Mouse (Mus musculus) limb, embryonic 11.5 days (tissue): Measurements from ENCODE around the gene Fuom. TPM values are rescaled to one million over a fixed set of nuclear protein-coding genes. Genes with fewer than 3 reads are reported as not detected.

ENCODE experiments used
- ATAC-seq: fragments of 200-750 bp; cut with Nextera tagmentation; 2 replicates; pipeline ENCODE4 v1.8.0; 2017; ENCODE audit warnings: low read depth; ENCODE audit not compliant: insufficient number of reproducible peaks, low FRiP score, low TSS enrichment
- DNase-seq: peaks from one replicate; pipeline ENCODE4 v3.0.0-alpha.2; 2015; ENCODE audit warnings: low spot score
- H3K27ac ChIP-seq: fragments of 300-500 bp; sonication (generic); replicated peaks from 2 replicates; pipeline ENCODE4 v1.5.1; 2014; ENCODE audit warnings: low read depth, mild to moderate bottlenecking, low read length
- H3K27me3 ChIP-seq: fragments of 300-500 bp; sonication (generic); 2 replicates; pipeline ENCODE4 v1.6.1; 2014; ENCODE audit warnings: mild to moderate bottlenecking, low read length, mixed read lengths; ENCODE audit not compliant: control insufficient read depth, insufficient read depth
- H3K36me3 ChIP-seq: fragments of 300-500 bp; sonication (generic); 2 replicates; pipeline ENCODE4 v1.6.1; 2014; ENCODE audit warnings: mild to moderate bottlenecking, low read length, moderate library complexity, mixed read lengths; ENCODE audit not compliant: control insufficient read depth, insufficient read depth
- H3K4me1 ChIP-seq: fragments of 300-500 bp; sonication (generic); 2 replicates; pipeline ENCODE4 v1.6.1; 2014; ENCODE audit warnings: low read length, mixed read lengths; ENCODE audit not compliant: control insufficient read depth, insufficient read depth
- H3K4me2 ChIP-seq: fragments of 300-500 bp; sonication (generic); 2 replicates; pipeline ENCODE4 v1.6.1; 2014; ENCODE audit warnings: low read depth, mild to moderate bottlenecking, moderate library complexity; ENCODE audit not compliant: severe bottlenecking
- H3K4me3 ChIP-seq: fragments of 300-500 bp; sonication (generic); 2 replicates; pipeline ENCODE4 v1.5.1; 2014; ENCODE audit warnings: low read depth, low read length
- H3K9ac ChIP-seq: fragments of 300-500 bp; sonication (generic); 2 replicates; pipeline ENCODE4 v1.6.1; 2014; ENCODE audit warnings: mild to moderate bottlenecking, low read length
- H3K9me3 ChIP-seq: fragments of 300-500 bp; sonication (generic); 2 replicates; pipeline ENCODE4 v1.6.1; 2016; ENCODE audit warnings: low read length; ENCODE audit not compliant: control insufficient read depth
- WGBS: fragments of 180-500 bp; shearing (Covaris S2); extraction: QIAGEN DNeasy Blood & Tissue Kit; methylation state at CpG from one replicate; pipeline ENCODE4 v1.1.7; 2014; 5-methylcytosine and 5-hydroxymethylcytosine counted together
- polyA plus RNA-seq: library from polyadenylated mRNA; unstranded; fragments of >200 nt; fragmentation: Nextera tagmentation; extraction: Ambion mirVana; gene quantifications from 2 replicates; pipeline ENCODE4 v1.2.1, GENCODE M21; 2014

Fuom gene
- polyA plus RNA-seq, 1 experiment from 2014 or later: 16.6 TPM

GRCm38 (mm10) chr7:140094954-140095353 is 7.3 kb downstream of the Fuom start:
- Histone ChIP-seq H3K36me3 (no peaks in the 10 kb centered on the region), H3K27ac (no peak overlapping the region), H3K9ac (no peak overlapping the region), H3K9me3 (no peaks in the 10 kb centered on the region; the same call in 1 of the 2 replicates), H3K4me3 (no peak overlapping the region), H3K4me2 (no peak overlapping the region), H3K4me1 (no peaks in the 10 kb centered on the region), H3K27me3 (no peaks in the 10 kb centered on the region)
- ATAC-seq (no peak), DNase-seq (no peak)
- WGBS: 51% methylated on average over 5 of the region's 5 CpGs

GRCm38 (mm10) chr7:140092924-140093528 is 9.2 kb downstream of the Fuom start, which contains the start of gene Prap1:
TSS of gene Prap1 (plus strand) at chr7:140093395.
- Histone ChIP-seq H3K4me2 (no peak within 1 kb of the TSS), H3K4me3 (no peak within 1 kb of the TSS), H3K9me3 (no peaks in the 10 kb centered on the region; the same call in 1 of the 2 replicates), H3K27me3 (no peaks in the 10 kb centered on the region), H3K27ac (no peak within 1 kb of the TSS), H3K4me1 (no peaks in the 10 kb centered on the region), H3K9ac (no peak within 1 kb of the TSS), H3K36me3 (no peaks in the 10 kb centered on the region)
- DNase-seq (no peak), ATAC-seq (no peak)
- WGBS: 68% methylated on average over 5 of the region's 5 CpGs

GRCm38 (mm10) chr7:140090601-140091000 is 11.6 kb downstream of the Fuom start:
- Histone ChIP-seq H3K27me3 (no peaks in the 10 kb centered on the region), H3K27ac (no peak overlapping the region), H3K9ac (no peak overlapping the region), H3K4me2 (no peak overlapping the region), H3K36me3 (no peaks in the 10 kb centered on the region), H3K4me1 (no peaks in the 10 kb centered on the region), H3K9me3 (no peaks in the 10 kb centered on the region), H3K4me3 (no peak overlapping the region)
- 79% methylated on average over 10 of the region's 10 CpGs for WGBS
- DNase-seq (no peak), ATAC-seq (no peak)

- Histone ChIP-seq H3K4me2 (peak within 1 kb of the TSS; percentile 12; the same call in 1 of the 2 replicates), H3K9ac (no peak within 1 kb of the TSS), H3K27ac (no peak within 1 kb of the TSS), H3K4me1 (peaks cover 9% of the 10 kb centered on the region; the same call in 1 of the 2 replicates), H3K36me3 (no peaks in the 10 kb centered on the region), H3K27me3 (peaks cover 31% of the 10 kb centered on the region), H3K4me3 (no peak within 1 kb of the TSS), H3K9me3 (no peaks in the 10 kb centered on the region)
- ATAC-seq: peak; percentile 71; the same call in 1 of the 2 replicates
- DNase-seq: peak; percentile 79
- 6% methylated on average over 18 of the region's 18 CpGs for WGBS
These were observed 20.0 kb downstream of the Fuom start, which contains the start of gene Caly for GRCm38 (mm10) chr7:140082242-140082678. TSS of gene Caly (minus strand) at chr7:140082548.

DNA sequence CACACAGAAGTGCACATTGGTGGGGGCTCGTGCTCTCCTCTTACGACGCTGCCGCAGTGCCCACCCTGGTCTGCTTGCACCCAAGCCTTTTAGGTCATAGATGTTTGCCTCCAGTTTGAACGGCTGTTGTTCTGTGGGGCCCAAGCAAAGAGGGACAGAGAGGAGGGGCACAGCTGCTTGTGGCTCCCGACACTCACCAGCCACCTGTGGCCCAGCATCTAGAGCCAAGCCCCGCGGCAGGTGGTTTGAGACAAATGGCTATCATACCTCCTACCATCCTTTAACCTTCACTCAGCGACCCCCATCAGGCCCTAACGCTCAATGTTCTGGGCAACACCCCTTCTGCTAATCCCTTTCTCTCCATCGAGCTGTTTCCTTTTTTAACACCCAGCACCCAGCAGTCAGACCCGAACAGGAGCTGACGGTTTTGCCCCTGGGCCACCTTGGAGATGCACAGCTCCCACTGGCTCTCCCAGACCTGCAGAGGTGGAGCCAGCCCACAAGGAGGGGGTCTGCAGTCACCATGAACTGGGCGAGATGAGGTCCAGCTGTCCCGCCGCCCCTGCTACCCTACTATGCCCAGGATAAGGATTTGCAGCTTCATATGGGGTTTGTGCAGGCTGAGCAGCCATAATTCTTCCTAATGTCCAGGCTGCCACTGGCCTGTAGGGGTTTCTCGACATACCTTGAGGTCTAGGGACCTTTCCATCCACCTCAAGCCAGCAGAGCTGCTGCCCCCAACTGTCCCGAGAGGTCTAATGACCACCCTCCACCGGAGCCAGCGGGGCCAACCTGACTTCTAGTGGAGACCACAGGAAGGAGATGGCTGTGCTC is 20.6 kb downstream of the Fuom start:
- ATAC-seq: no peak
- H3K36me3 ChIP-seq: no peaks in the 10 kb centered on the region

GRCm38 (mm10) chr7:140080503-140081156 is 21.6 kb downstream of the Fuom start:
- DNase-seq (peak; percentile 88), ATAC-seq (peak; percentile 67)
- H3K9ac ChIP-seq: no peak overlapping the region
- peak overlapping the region; percentile 43 for H3K4me2 ChIP-seq
- H3K4me3 ChIP-seq: peak overlapping the region; percentile 15
- no peaks in the 10 kb centered on the region for H3K36me3 ChIP-seq
- no peaks in the 10 kb centered on the region for H3K9me3 ChIP-seq
- H3K27ac ChIP-seq: no peak overlapping the region
- H3K4me1 ChIP-seq: peaks cover 9% of the 10 kb centered on the region; the same call in 1 of the 2 replicates
- peaks cover 31% of the 10 kb centered on the region for H3K27me3 ChIP-seq
- 6% methylated on average over 24 of the region's 24 CpGs for WGBS

More for the DNA sequence above, 20.6 kb downstream of the Fuom start:
- Histone ChIP-seq H3K9me3 (no peaks in the 10 kb centered on the region), H3K9ac (no peak overlapping the region), H3K4me3 (no peak overlapping the region), H3K4me1 (peaks cover 9% of the 10 kb centered on the region; the same call in 1 of the 2 replicates), H3K27ac (no peak overlapping the region), H3K27me3 (peaks cover 31% of the 10 kb centered on the region), H3K4me2 (no peak overlapping the region; the same call in 1 of the 2 replicates)
- 24% methylated on average over 20 of the region's 20 CpGs for WGBS
- DNase-seq: no peak

DNA sequence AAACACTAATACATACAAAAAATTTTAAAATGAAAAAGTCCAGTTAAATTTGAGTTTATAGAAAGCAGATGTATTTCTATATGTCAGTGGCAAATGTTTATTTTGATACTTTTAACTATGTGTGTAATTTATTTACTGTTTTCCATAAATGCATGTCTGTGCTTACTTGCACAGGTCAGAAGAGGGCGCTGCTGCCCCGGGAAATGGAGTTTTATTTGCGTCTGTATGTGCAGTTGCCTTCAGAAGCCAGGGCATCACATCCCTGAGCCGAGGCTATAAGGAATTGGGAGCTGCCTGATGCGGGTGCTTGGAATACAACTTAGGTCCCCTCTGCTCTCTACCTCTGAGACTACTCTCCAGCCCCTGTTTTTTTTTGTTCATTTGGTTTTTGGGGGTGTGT is 23.5 kb downstream of the Fuom start:
- Histone ChIP-seq H3K27me3 (peaks cover 31% of the 10 kb centered on the region), H3K9ac (no peak overlapping the region), H3K4me2 (no peak overlapping the region), H3K36me3 (no peaks in the 10 kb centered on the region), H3K27ac (no peak overlapping the region), H3K9me3 (no peaks in the 10 kb centered on the region), H3K4me3 (no peak overlapping the region), H3K4me1 (peaks cover 9% of the 10 kb centered on the region; the same call in 1 of the 2 replicates)
- ATAC-seq: no peak
- WGBS: 7% methylated on average over 5 of the region's 5 CpGs
- DNase-seq: peak; percentile 86

- Histone ChIP-seq H3K4me1 (peaks cover 9% of the 10 kb centered on the region; the same call in 1 of the 2 replicates), H3K27ac (no peak overlapping the region), H3K9ac (no peak overlapping the region), H3K9me3 (no peaks in the 10 kb centered on the region), H3K27me3 (peaks cover 28% of the 10 kb centered on the region), H3K4me2 (no peak overlapping the region), H3K36me3 (no peaks in the 10 kb centered on the region), H3K4me3 (no peak overlapping the region)
- DNase-seq: no peak
- 81% methylated on average over 6 of the region's 6 CpGs for WGBS
- ATAC-seq: no peak
These were observed 24.5 kb downstream of the Fuom start for GRCm38 (mm10) chr7:140077698-140078097.
